Mouse (Mus musculus) urinary bladder, postnatal 36 days (tissue): ENCODE results near the gene Mmp17.
"Not testable (repeated sequence)": the region's sequence is repeated elsewhere in the genome, so short reads cannot be mapped to it uniquely, and the experiment has no call there.

Experiments
- DNase-seq, 2 experiments: peaks; one replicate each; pipeline ENCODE4 v3.0.0; 2022; ENCODE audit warnings: low spot score in 2 of 2, mixed read lengths in 1 of 2

Mmp17 gene

GRCm38 (mm10) chr5:129590915-129591314, 6.9 kb downstream of the Mmp17 start:
- no peak for DNase-seq

- DNase-seq: peak; percentile 69 to 82
These were observed 10.4 kb downstream of the Mmp17 start for GRCm38 (mm10) chr5:129594116-129595114.

DNA sequence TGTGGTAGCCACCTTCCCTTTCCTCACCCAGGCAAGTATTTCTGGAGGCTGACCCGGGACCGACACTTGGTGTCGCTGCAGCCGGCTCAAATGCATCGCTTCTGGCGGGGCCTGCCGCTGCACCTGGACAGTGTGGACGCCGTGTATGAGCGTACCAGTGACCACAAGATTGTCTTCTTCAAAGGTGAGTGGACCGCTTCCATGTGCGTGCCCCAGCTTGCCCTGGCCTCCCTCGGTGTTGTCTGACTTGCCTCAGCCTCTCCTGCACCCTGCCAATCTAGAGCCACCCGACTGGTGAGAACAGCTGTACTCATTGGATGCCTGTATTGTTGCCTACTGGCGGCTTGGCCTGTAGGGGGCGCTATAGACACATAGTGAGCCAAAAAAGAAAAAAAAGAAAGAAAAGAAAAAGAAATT, 18.1 kb downstream of the Mmp17 start:
- DNase-seq: peak; percentile 13 to 31

- no peak for DNase-seq
These were observed 23.5 kb downstream of the Mmp17 start for GRCm38 (mm10) chr5:129607476-129607875.

- peak; percentile 50 to 64 for DNase-seq
These were observed 27.1 kb downstream of the Mmp17 start for GRCm38 (mm10) chr5:129611060-129611459.

DNA sequence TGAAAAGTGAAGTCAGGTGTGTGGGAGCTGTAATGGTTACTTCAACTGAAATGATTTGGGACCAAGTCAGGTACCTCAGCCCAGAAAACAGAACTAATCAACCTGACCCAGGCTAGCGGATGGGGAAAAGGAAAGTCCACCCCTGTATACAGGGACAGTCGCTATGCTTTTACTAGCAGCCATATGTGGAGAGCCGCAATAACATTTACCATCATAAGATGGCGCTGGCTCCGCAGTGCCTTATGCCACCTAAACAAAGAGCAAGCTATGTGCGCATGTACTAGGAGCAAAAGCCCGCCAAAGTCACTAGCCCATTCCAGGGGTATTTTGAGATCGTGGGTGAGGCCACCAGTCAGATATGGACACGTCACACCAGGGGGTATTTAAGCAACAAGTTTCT, 36.6 kb downstream of the Mmp17 start:
- not testable (repeated sequence) for DNase-seq

GRCm38 (mm10) chr5:129621361-129621760, 37.4 kb downstream of the Mmp17 start:
- DNase-seq: no peak

GRCm38 (mm10) chr5:129626099-129626498, 42.1 kb downstream of the Mmp17 start:
- no peak for DNase-seq

DNA sequence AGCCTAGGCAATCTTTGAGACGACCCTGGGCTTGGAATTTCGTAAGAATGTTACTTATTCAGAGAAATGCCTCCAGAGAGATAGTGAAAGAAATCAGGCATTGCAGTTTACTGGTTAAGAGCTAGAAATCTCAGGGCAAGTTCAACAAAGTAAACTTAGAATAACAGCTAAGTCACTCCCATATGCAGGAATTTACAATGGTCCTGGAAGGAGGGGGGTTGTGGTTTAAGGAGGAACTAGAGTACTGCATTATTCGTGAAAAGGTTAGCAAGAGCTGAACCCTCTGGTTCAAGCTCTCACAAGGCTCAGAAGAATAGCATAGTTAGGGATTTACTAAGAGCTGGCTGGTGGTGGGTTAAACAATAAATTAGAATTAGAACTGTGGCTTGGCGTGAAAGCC, 42.6 kb downstream of the Mmp17 start:
- not testable (repeated sequence) for DNase-seq

DNA sequence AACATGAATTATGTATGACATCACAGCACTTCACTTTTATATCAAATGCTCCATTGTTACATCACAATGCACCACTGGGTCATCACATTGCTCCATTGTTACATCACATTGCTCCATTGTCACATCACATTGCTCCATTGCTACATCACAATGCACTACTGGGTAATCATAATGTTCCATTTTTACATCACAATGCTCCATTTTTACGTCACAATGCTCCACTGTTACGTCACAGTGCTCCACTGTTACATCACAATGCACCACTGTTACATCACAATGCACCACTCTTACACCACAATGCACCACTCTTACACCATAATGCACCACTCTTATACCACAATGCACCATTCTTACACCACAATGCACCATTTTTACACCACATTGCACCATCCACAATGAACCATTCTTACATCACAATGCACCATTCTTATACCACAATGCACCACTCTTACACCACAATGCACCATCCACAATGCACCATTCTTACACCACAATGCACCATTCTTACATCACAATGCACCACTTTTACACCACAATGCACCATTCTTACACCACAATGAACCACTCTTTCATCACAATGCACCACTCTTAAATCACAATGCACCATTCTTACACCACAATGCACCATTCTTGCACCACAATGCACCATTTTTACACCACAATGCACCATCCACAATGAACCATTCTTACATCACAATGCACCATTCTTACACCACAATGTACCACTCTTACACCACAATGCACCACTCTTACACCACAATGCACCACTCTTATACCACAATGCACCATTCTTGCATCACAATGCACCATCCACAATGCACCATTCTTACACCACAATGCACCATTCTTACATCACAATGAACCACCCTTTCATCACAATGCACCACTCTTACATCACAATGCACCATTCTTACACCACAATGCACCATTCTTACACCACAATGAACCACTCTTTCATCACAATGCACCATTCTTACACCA, 48.6 kb downstream of the Mmp17 start:
- not testable (repeated sequence) for DNase-seq

- no peak for DNase-seq
These were observed 66.9 kb downstream of the Mmp17 start for GRCm38 (mm10) chr5:129650858-129651257.

- no peak for DNase-seq
These were observed 73.0 kb downstream of the Mmp17 start for GRCm38 (mm10) chr5:129657016-129657415.

GRCm38 (mm10) chr5:129657931-129658330, 74.0 kb downstream of the Mmp17 start:
- no peak for DNase-seq
